Mouse (Mus musculus): ENCODE measurements around the gene Srsf7. TPM values are rescaled to one million over a fixed set of nuclear protein-coding genes. Genes with fewer than 3 reads are reported as not detected.
A peak's percentile ranks its signal among the peaks of the same experiment; 100 is the strongest.

Srsf7 gene
- total and polyA plus RNA-seq, 2 experiments from 2014 or later, result 86.2 to 154 TPM

DNA sequence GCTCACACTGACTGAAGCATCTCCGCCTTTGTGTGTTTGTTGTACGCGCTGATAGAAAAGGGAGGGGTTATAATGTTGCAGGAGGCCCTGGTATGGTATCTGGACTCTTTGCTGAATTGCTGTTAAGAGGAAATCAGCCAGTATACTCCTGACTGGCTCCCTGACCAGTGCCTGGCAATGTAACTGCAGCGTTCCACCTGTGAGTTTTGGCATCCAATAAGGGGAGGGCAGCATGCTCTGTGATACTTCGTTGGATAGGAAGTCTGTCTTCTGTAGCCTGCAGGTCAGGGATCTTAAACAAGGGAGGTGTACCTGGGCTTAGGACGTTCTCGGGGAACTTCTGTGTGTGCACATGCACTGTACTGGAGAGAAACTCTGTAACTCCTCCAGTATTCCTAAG, 36.2 kb downstream of the Srsf7 start:
- DNase-seq (ENCODE audit: low spot score), result no peak
- Histone ChIP-seq H3K27ac (ENCODE audit: low read depth) (no peak overlapping the region), H3K27me3 (ENCODE audit: control insufficient read depth, insufficient read depth, low read length) (no peaks in the 10 kb centered on the region), H3K36me3 (replicated peaks; ENCODE audit: control insufficient read depth, insufficient read depth, low read length) (no peaks in the 10 kb centered on the region), H3K4me3 (ENCODE audit: low read depth, low read length) (no peak overlapping the region), H3K9ac (replicated peaks; ENCODE audit: low read depth, low read length) (no peak overlapping the region), H3K4me1 (ENCODE audit: control insufficient read depth, insufficient read depth) (peaks cover 2% of the 10 kb centered on the region), H3K4me2 (ENCODE audit: low read depth, low read length) (no peak overlapping the region), H3K9me3 (replicated peaks; ENCODE audit: control insufficient read depth, low read length) (no peaks in the 10 kb centered on the region)
- WGBS, result 86% methylated on average over 7 of the region's 7 CpGs
- ATAC-seq (ENCODE audit: insufficient read depth, low read depth), result no peak
- no peak for TF ChIP-seq CTCF (IDR thresholded peaks at IDR 0.05; ENCODE audit: low read depth)
- no peak for TF ChIP-seq EP300 (IDR thresholded peaks at IDR 0.05; ENCODE audit: low read depth)

DNA sequence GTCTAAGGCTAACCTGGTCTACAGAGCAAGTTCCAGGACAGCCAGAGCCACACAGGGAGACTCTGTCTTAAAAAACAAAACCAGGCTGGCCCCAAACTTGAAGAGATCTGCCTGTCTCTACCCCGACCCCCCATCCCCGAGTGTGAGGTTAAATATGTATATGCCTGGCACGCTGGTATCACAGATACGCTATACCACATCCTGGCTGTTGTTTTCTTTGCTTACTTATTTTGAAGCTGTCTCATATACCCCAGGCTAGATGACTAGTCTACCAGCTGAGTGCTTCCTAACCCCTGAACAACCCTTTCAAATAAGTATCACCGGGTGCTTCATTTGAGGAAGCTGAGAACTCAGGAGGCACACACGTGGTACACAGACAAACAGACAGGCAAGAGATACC, 37.3 kb downstream of the Srsf7 start:
- WGBS, result 90% methylated on average over 6 of the region's 6 CpGs
- no peak for DNase-seq (ENCODE audit: low spot score)
- Histone ChIP-seq H3K9ac (replicated peaks; ENCODE audit: low read depth, low read length) (no peak overlapping the region), H3K27me3 (ENCODE audit: control insufficient read depth, insufficient read depth, low read length) (no peaks in the 10 kb centered on the region), H3K4me3 (ENCODE audit: low read depth, low read length) (no peak overlapping the region), H3K27ac (ENCODE audit: low read depth) (no peak overlapping the region), H3K9me3 (replicated peaks; ENCODE audit: control insufficient read depth, low read length) (no peaks in the 10 kb centered on the region), H3K4me1 (ENCODE audit: control insufficient read depth, insufficient read depth) (peaks cover 10% of the 10 kb centered on the region), H3K36me3 (replicated peaks; ENCODE audit: control insufficient read depth, insufficient read depth, low read length) (no peaks in the 10 kb centered on the region), H3K4me2 (ENCODE audit: low read depth, low read length) (no peak overlapping the region)
- TF ChIP-seq EP300 (IDR thresholded peaks at IDR 0.05; ENCODE audit: low read depth) (no peak), CTCF (IDR thresholded peaks at IDR 0.05; ENCODE audit: low read depth) (no peak)
- no peak for ATAC-seq (ENCODE audit: insufficient read depth, low read depth)

DNA sequence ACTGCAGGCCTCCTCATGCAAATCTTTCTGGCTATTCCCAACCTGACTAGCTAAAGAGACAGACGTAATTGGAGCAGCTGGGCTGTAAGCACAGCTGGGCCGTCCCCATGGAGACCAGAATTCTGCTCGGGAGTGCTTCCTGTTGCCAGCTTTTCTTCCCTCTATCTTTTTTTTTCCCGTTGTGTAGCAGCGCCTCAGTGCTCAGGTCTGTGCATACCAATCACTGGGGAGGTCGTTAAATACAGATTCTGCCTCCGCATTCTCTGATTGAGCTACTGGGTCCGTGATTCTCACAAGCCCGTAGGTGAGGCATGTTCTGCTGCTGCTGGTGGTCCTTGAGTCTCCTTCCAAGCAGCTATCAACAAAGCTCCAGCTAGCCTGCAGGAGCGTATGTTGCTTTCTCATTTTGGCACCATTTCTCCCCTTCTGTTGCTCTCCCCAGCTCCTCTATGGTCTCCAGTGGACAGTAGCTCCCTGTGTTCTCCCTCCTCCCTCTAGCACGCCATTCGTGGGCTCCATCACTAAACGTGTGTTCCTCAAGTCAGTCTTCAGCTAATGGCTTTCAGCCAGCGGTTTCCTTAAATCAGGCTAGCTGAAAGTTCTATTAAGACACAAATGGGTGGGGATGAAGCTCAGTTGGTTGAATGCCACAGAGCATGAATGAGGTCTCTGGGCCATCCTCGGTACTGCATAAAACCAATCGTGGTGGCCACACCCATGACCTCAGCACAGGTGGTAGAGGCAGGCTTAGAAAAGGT, 38.5 kb downstream of the Srsf7 start:
- Histone ChIP-seq H3K9me3 (replicated peaks; ENCODE audit: control insufficient read depth, low read length) (no peaks in the 10 kb centered on the region), H3K4me2 (ENCODE audit: low read depth, low read length) (peak overlapping the region; percentile 40), H3K27me3 (ENCODE audit: control insufficient read depth, insufficient read depth, low read length) (no peaks in the 10 kb centered on the region), H3K4me3 (ENCODE audit: low read depth, low read length) (no peak overlapping the region), H3K4me1 (ENCODE audit: control insufficient read depth, insufficient read depth) (peaks cover 10% of the 10 kb centered on the region), H3K36me3 (replicated peaks; ENCODE audit: control insufficient read depth, insufficient read depth, low read length) (no peaks in the 10 kb centered on the region), H3K9ac (replicated peaks; ENCODE audit: low read depth, low read length) (no peak overlapping the region), H3K27ac (ENCODE audit: low read depth) (peak overlapping the region; percentile 40)
- peak; percentile 31; the same call in 1 of the 2 replicates for ATAC-seq (ENCODE audit: insufficient read depth, low read depth)
- DNase-seq (ENCODE audit: low spot score), result peak; percentile 57
- 32% methylated on average over 16 of the region's 16 CpGs for WGBS
- TF ChIP-seq CTCF (IDR thresholded peaks at IDR 0.05; ENCODE audit: low read depth) (no peak), EP300 (IDR thresholded peaks at IDR 0.05; ENCODE audit: low read depth) (no peak)

DNA sequence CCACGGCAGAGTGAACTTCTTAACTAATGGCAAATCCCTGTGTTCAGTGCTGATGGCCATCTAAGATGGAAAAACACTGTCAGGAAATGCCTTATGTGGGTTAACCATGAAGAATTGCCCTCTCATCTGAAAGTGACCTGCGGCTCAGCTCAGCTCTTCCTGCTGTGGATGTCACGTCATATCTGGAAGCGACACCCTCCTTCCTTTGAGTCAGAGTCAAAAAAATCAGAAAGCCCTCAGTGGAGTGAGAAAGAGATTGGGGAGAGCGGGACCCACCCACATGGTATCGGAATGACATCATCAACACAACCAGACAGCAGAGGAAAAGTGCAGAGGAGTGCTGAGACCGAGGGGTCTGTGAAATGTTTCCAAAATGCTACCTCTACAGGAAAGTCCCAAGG, 39.3 kb downstream of the Srsf7 start:
- TF ChIP-seq CTCF (IDR thresholded peaks at IDR 0.05; ENCODE audit: low read depth) (no peak), EP300 (IDR thresholded peaks at IDR 0.05; ENCODE audit: low read depth) (no peak)
- Histone ChIP-seq H3K9ac (replicated peaks; ENCODE audit: low read depth, low read length) (no peak overlapping the region), H3K27me3 (ENCODE audit: control insufficient read depth, insufficient read depth, low read length) (no peaks in the 10 kb centered on the region), H3K4me2 (ENCODE audit: low read depth, low read length) (peak overlapping the region; percentile 40), H3K4me1 (ENCODE audit: control insufficient read depth, insufficient read depth) (peaks cover 10% of the 10 kb centered on the region), H3K36me3 (replicated peaks; ENCODE audit: control insufficient read depth, insufficient read depth, low read length) (no peaks in the 10 kb centered on the region), H3K27ac (ENCODE audit: low read depth) (0 out of 2 replicates have a peak overlapping the region, but pooled peaks have one; percentile 33), H3K4me3 (ENCODE audit: low read depth, low read length) (no peak overlapping the region), H3K9me3 (replicated peaks; ENCODE audit: control insufficient read depth, low read length) (no peaks in the 10 kb centered on the region)
- DNase-seq (ENCODE audit: low spot score) (peak; percentile 43), ATAC-seq (ENCODE audit: insufficient read depth, low read depth) (0 out of 2 replicates have a peak, but pooled peaks have one; percentile 15)
- WGBS, result 32% methylated on average over 7 of the region's 7 CpGs

DNA sequence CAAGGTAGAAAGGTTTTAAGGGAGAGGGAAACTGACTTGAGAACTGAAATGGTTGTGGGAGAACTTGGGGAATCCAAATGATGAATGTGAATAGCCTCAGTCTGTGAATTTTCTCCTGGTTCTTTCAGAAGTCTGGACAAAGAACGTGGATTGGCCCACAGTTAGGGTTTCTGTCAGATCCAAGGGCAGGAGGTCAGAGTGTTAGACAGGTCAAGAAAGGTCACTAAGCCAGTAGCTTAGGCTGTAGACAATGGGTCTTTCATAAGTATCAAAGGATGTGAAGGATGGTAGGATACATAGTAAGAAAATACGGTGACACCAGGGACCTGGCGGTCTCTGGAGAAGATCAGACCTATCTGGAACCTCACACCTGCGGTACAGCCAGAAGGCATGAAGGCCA, 39.7 kb downstream of the Srsf7 start:
- TF ChIP-seq EP300 (IDR thresholded peaks at IDR 0.05; ENCODE audit: low read depth) (no peak), CTCF (IDR thresholded peaks at IDR 0.05; ENCODE audit: low read depth) (no peak)
- no peak for DNase-seq (ENCODE audit: low spot score)
- Histone ChIP-seq H3K36me3 (replicated peaks; ENCODE audit: control insufficient read depth, insufficient read depth, low read length) (no peaks in the 10 kb centered on the region), H3K27ac (ENCODE audit: low read depth) (0 out of 2 replicates have a peak overlapping the region, but pooled peaks have one; percentile 33), H3K4me2 (ENCODE audit: low read depth, low read length) (no peak overlapping the region), H3K9ac (replicated peaks; ENCODE audit: low read depth, low read length) (no peak overlapping the region), H3K4me1 (ENCODE audit: control insufficient read depth, insufficient read depth) (peaks cover 10% of the 10 kb centered on the region), H3K4me3 (ENCODE audit: low read depth, low read length) (no peak overlapping the region), H3K27me3 (ENCODE audit: control insufficient read depth, insufficient read depth, low read length) (no peaks in the 10 kb centered on the region), H3K9me3 (replicated peaks; ENCODE audit: control insufficient read depth, low read length) (no peaks in the 10 kb centered on the region)
- 70% methylated on average over 4 of the region's 4 CpGs for WGBS
- ATAC-seq (ENCODE audit: insufficient read depth, low read depth), result no peak

Data from heart, postnatal 0 days (tissue).